In genomic region chr9:121247956-121248775, GRCm38 (mm10) we compare ENCODE assay signal across 8 mouse cellular contexts. TPM values are rescaled to one million over a fixed set of nuclear protein-coding genes. Genes with fewer than 3 reads are reported as not detected.
DNase-seq lines count a peak whose midpoint lies in the region; ATAC-seq and TF ChIP-seq lines count a peak whose summit lies in the region.
"Had no signal": no experiment of that assay in that cellular context is flagged by ENCODE, and none has a peak within 500 bp of the region (broad histone marks: within the 10 kb centered on the region; RNA-seq: fewer than 3 reads in every experiment).

No protein-coding gene starts in this region.

- WGBS in hindbrain, postnatal 0 days: 61% methylated on average over 12 of the region's 12 CpGs
- 66% methylated on average over 12 of the region's 12 CpGs for WGBS in midbrain, embryonic 13.5 days

- H3K9ac ChIP-seq in hindbrain, postnatal 0 days (replicated peaks; ENCODE audit: low read length): no peak overlapping the region
- H3K9ac ChIP-seq in midbrain, embryonic 13.5 days (replicated peaks): no peak overlapping the region

- H3K27ac ChIP-seq in hindbrain, postnatal 0 days: no peak overlapping the region
- no peak overlapping the region for H3K27ac ChIP-seq in midbrain, embryonic 13.5 days

- H3K4me2 ChIP-seq in hindbrain, postnatal 0 days (ENCODE audit: low read depth, low read length): no peak overlapping the region
- H3K4me2 ChIP-seq in midbrain, embryonic 13.5 days (replicated peaks): no peak overlapping the region

- no peak overlapping the region for H3K4me3 ChIP-seq in hindbrain, postnatal 0 days (ENCODE audit: low read length)
- no peak overlapping the region for H3K4me3 ChIP-seq in midbrain, embryonic 13.5 days (replicated peaks)
- H3K4me3 ChIP-seq: myocyte had no signal

- intact Hi-C loops in left cerebral cortex, postnatal 10 days (cut with DNase I): loop anchor here (1.0 to 2.0 kb wide), 2 partner anchors 126 to 357 kb away; no protein-coding TSS in a partner anchor

- no peaks in the 10 kb centered on the region for H3K27me3 ChIP-seq in hindbrain, postnatal 0 days (ENCODE audit: insufficient read depth, low read length)
- no peaks in the 10 kb centered on the region for H3K27me3 ChIP-seq in midbrain, embryonic 13.5 days

- ATAC-seq in hindbrain, postnatal 0 days: peak; percentile 49; the same call in 1 of the 2 replicates
- peak; percentile 80 for ATAC-seq in midbrain, embryonic 13.5 days

- no peaks in the 10 kb centered on the region for H3K9me3 ChIP-seq in hindbrain, postnatal 0 days (ENCODE audit: low read length)
- H3K9me3 ChIP-seq in midbrain, embryonic 13.5 days: no peaks in the 10 kb centered on the region

- H3K4me1 ChIP-seq in hindbrain, postnatal 0 days (ENCODE audit: insufficient read depth, low read length): no peaks in the 10 kb centered on the region
- H3K4me1 ChIP-seq in midbrain, embryonic 13.5 days (replicated peaks): no peaks in the 10 kb centered on the region; the same call in 1 of the 2 replicates

- no peaks in the 10 kb centered on the region for H3K36me3 ChIP-seq in hindbrain, postnatal 0 days (ENCODE audit: insufficient read depth, low read length)
- H3K36me3 ChIP-seq in midbrain, embryonic 13.5 days: no peaks in the 10 kb centered on the region

- peak; percentile 40 for DNase-seq in WW6 (ENCODE audit: low read depth, low spot score)
- DNase-seq in cerebellum, adult 8-10 months: peak; percentile 81
- peak; percentile 43 to 79 for DNase-seq in frontal cortex, postnatal 10 days (ENCODE audit: low spot score in 2 of 2)
- peak; percentile 91 for DNase-seq in hindbrain, postnatal 0 days (ENCODE audit: low spot score)
- DNase-seq in left cerebral cortex, postnatal 10 days (ENCODE audit: extremely low spot score in 1 of 2, low spot score in 2 of 2): peak; percentile 80 to 87
- peak; percentile 71 to 90 for DNase-seq in spleen, postnatal 10 days (ENCODE audit: low spot score in 2 of 2)

- peak; percentile 81 for TF ChIP-seq CTCF in hindbrain, postnatal 0 days (IDR thresholded peaks at IDR 0.05; ENCODE audit: low read depth)

RNA-seq across cellular contexts. Expression of gene Ulk4, which starts 28.8 kb away (rescaled TPM):
- 8.9 and 20.0 TPM in 2 replicates for total RNA-seq in hindbrain, postnatal 0 days (2014; rRNA removed)
- polyA plus RNA-seq in hindbrain, postnatal 0 days (2015; fragmentation: Nextera tagmentation; extraction: Ambion mirVana): 76.3 and 80.8 TPM in 2 replicates
- total RNA-seq in left cerebral cortex, postnatal 10 days (2021): 1 to 10 TPM; 7.2 to 7.5 TPM
- 151 and 159 TPM in 2 replicates for polyA plus RNA-seq in midbrain, embryonic 13.5 days (2015; fragmentation: Nextera tagmentation; extraction: Ambion mirVana)

RNA-seq across cellular contexts. Expression of gene Trak1, which starts 49.1 kb away (rescaled TPM):
- total RNA-seq in hindbrain, postnatal 0 days (2014; rRNA removed): 129 and 170 TPM in 2 replicates
- 55.7 and 57.8 TPM in 2 replicates for polyA plus RNA-seq in hindbrain, postnatal 0 days (2015; fragmentation: Nextera tagmentation; extraction: Ambion mirVana)
- 100 to 1,000 TPM; 213 to 215 TPM for total RNA-seq in left cerebral cortex, postnatal 10 days (2021)
- polyA plus RNA-seq in midbrain, embryonic 13.5 days (2015; fragmentation: Nextera tagmentation; extraction: Ambion mirVana): 41.1 and 44.8 TPM in 2 replicates

Comparison
In these comparisons a context has a peak if more than half of its experiments do, and no peak if none do; other contexts are left out.
1. DNase-seq: peak in every context shown above with its lines; median percentile 91 in hindbrain, postnatal 0 days; 84 in left cerebral cortex, postnatal 10 days; 81 in cerebellum, adult 8-10 months; 80 in spleen, postnatal 10 days; 61 in frontal cortex, postnatal 10 days; 40 in WW6.